In the genomic region with DNA sequence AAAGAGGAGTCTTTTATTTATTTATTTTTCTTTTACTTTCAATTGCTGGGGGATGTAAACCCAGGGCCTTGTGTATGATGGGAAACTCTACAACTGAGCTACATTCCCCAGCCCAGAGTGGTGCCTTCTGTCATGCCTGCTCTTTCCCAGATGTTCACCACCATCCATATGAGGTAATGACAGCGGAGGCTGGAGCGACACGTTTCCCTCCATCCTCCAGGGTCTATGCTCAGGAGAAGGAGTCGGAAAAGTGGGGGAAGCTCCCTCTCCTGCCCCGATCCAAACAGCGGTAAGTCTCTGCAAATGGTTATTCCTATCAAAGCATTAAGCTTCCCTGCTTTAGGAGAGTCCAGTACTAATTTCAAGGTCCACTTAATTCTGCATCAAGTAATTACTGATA, we compare ENCODE assay signal across 12 mouse cellular contexts.
A peak's percentile ranks its signal among the peaks of the same experiment; 100 is the strongest.
DNase-seq lines count a peak whose midpoint lies in the region; ATAC-seq and TF ChIP-seq lines count a peak whose summit lies in the region.
"Had no signal": no experiment of that assay in that cellular context is flagged by ENCODE, and none has a peak within 500 bp of the region (broad histone marks: within the 10 kb centered on the region; RNA-seq: fewer than 3 reads in every experiment).

No protein-coding gene starts in this region.

- no peaks in the 10 kb centered on the region for H3K36me3 ChIP-seq in forebrain, embryonic 14.5 days (ENCODE audit: control insufficient read depth, insufficient read depth, low read length)
- no peaks in the 10 kb centered on the region for H3K36me3 ChIP-seq in hindbrain, embryonic 15.5 days
- H3K36me3 ChIP-seq in midbrain, embryonic 15.5 days (replicated peaks), result no peaks in the 10 kb centered on the region

- peak; percentile 48 for ATAC-seq in forebrain, embryonic 14.5 days
- ATAC-seq in hindbrain, embryonic 15.5 days (ENCODE audit: low FRiP score, low read depth), result peak; percentile 30
- ATAC-seq in midbrain, embryonic 15.5 days (replicated peaks), result peak; percentile 57
- no peak for ATAC-seq in erythroid progenitor cell, adult 5-6 weeks (replicated peaks; ENCODE audit: low FRiP score, poor library complexity, severe bottlenecking)
- ATAC-seq: CD4-positive, CD25-positive, alpha-beta regulatory T cell, adult 4 months had no signal

- H3K4me1 ChIP-seq in forebrain, embryonic 14.5 days (ENCODE audit: control insufficient read depth, insufficient read depth, low read length), result peaks cover 27% of the 10 kb centered on the region
- peaks cover 40% of the 10 kb centered on the region for H3K4me1 ChIP-seq in hindbrain, embryonic 15.5 days (replicated peaks)
- peaks cover 18% of the 10 kb centered on the region for H3K4me1 ChIP-seq in midbrain, embryonic 15.5 days

- peak overlapping the region; percentile 70; the same call in 1 of the 2 replicates for H3K27ac ChIP-seq in layer of hippocampus, adult 2 months
- peak overlapping the region; percentile 70 for H3K27ac ChIP-seq in forebrain, embryonic 14.5 days (ENCODE audit: low read depth, low read length)
- peak overlapping the region; percentile 72 for H3K27ac ChIP-seq in hindbrain, embryonic 15.5 days (replicated peaks)
- H3K27ac ChIP-seq in midbrain, embryonic 15.5 days, result peak overlapping the region; percentile 59
- H3K27ac ChIP-seq: liver, embryonic 14.5 days had no signal

- H3K4me2 ChIP-seq in forebrain, embryonic 14.5 days (ENCODE audit: low read length), result peak overlapping the region; percentile 15; the same call in 1 of the 2 replicates
- no peak overlapping the region; the same call in 1 of the 2 replicates for H3K4me2 ChIP-seq in hindbrain, embryonic 15.5 days
- H3K4me2 ChIP-seq in midbrain, embryonic 15.5 days, result no peak overlapping the region

- no peaks in the 10 kb centered on the region for H3K9me3 ChIP-seq in forebrain, embryonic 14.5 days (replicated peaks; ENCODE audit: control insufficient read depth, low read length)
- H3K9me3 ChIP-seq in hindbrain, embryonic 15.5 days, result no peaks in the 10 kb centered on the region
- H3K9me3 ChIP-seq in midbrain, embryonic 15.5 days, result no peaks in the 10 kb centered on the region

- no peak for TF ChIP-seq CTCF in layer of hippocampus, adult 2 months (conservative IDR thresholded peaks at IDR 0.05)

- WGBS in forebrain, embryonic 14.5 days, result 66% methylated on average over 6 of the region's 6 CpGs
- 45% methylated on average over 6 of the region's 6 CpGs for WGBS in hindbrain, embryonic 15.5 days
- WGBS in midbrain, embryonic 15.5 days, result 63% methylated on average over 6 of the region's 6 CpGs

- DNase-seq in layer of hippocampus, adult 2 months (ENCODE audit: low spot score in 2 of 2), result no peak
- no peak for DNase-seq in layer of hippocampus, postnatal 25 days (ENCODE audit: extremely low spot score in 1 of 2, low spot score in 1 of 2)
- no peak for DNase-seq in forebrain, embryonic 14.5 days (ENCODE audit: low spot score)
- DNase-seq in embryo, embryonic 11 days, result no peak
- no peak for DNase-seq in layer of hippocampus, adult 11-12 months (ENCODE audit: low spot score)
- DNase-seq: kidney, adult 2 months; lung, postnatal 14 days had no signal

- no peak overlapping the region for H3K9ac ChIP-seq in forebrain, embryonic 14.5 days (ENCODE audit: low read length)
- no peak overlapping the region for H3K9ac ChIP-seq in hindbrain, embryonic 15.5 days
- H3K9ac ChIP-seq in midbrain, embryonic 15.5 days, result no peak overlapping the region
- H3K9ac ChIP-seq: liver, embryonic 14.5 days had no signal

- no peaks in the 10 kb centered on the region for H3K27me3 ChIP-seq in forebrain, embryonic 14.5 days (replicated peaks; ENCODE audit: control insufficient read depth, insufficient read depth, low read length)
- no peaks in the 10 kb centered on the region for H3K27me3 ChIP-seq in hindbrain, embryonic 15.5 days
- H3K27me3 ChIP-seq in midbrain, embryonic 15.5 days (replicated peaks), result no peaks in the 10 kb centered on the region

- no peak overlapping the region for H3K4me3 ChIP-seq in layer of hippocampus, adult 2 months
- H3K4me3 ChIP-seq in forebrain, embryonic 14.5 days (ENCODE audit: low read depth, low read length), result no peak overlapping the region
- no peak overlapping the region for H3K4me3 ChIP-seq in hindbrain, embryonic 15.5 days
- no peak overlapping the region for H3K4me3 ChIP-seq in midbrain, embryonic 15.5 days
